Mouse (Mus musculus) adipocyte (in vitro differentiated cells): ENCODE measurements around the gene Selenon.

Experiments
- DNase-seq: peaks from one replicate; pipeline ENCODE4 v3.0.0-alpha.2; 2016; ENCODE audit warnings: low spot score

Selenon gene

DNA sequence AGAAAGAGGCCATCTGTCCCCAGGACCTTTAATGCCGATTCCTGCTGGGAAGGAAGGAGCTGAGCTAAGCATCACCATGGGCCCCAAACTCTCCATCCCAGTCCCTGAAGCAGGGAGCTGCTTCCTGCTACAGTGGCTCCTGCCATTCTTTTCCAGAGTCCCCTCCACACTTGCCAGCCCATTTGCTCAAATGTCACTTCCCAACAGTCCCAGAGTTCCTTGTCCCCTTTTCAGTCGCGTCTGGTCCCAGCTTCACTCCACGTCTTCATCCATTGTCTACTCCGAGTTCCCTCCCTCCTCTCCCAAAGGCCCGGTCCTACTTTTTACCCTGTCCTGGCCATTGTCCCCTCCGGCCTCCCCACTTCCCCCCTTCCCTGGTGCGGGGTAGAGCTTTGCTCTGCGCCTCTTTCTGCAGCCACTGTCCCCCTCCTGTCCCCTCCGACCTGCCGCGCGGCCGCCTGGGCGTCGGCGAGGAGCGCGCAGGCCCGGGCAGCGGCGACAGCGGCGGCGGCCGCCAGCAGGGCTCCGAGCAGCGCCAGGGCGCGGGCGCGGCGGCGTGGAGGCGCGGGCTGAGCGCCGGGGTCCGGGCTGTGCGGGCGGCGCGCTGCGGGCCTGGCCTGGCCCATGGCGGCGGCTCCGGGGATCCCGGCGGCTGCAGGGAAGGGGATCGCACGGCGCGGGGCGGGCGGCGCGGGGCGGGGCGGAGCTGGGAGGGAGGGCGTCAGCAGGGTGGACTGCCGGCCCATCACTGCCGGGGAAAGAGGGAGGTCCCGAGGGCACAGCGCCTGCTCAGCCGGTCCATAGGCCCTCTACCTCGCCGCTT lies at the start of gene Selenon:
TSS of gene Selenon (minus strand) at position 673 of the 823 bp plus-strand sequence.
- DNase-seq = peak; percentile 18

DNA sequence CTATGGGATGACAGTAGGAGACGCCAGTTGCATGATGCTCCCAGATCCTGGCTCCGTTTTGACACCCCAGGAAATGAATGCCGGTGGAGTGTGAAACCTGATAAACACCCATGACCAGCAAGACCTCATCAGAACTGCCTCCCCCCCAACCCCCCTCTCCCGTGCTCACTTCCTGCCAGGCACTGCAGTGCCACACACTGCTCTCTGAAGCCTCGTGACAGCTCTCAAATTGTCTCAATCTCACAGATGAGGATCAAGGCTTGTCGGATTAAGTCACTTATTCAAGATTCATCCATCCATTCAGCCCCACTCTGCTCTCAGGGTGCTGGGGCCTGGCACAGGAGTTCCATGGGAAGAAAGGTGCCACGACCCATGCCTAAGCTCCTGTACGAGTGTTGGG lies 49.4 kb upstream of the Selenon start:
- DNase-seq = no peak

DNA sequence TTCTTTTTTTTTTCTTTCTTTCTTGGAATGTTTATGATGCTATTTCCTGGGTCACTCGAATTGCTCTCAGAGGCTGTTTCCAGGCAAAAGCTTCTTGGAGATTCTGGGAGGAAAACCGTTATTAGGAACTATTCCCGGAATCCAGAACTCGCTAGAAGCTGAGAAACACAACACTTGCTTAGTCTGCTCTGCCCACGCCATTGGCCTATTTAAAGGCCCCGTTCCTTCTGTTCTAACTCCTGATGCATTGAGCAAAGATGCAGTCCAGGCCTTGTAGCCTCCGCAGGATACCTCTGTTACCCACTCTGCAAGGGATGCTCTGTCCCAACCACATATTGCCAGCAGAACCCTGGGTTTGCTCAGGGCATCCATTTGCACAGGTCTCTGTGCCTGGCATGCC lies 48.8 kb upstream of the Selenon start:
- no peak for DNase-seq

DNA sequence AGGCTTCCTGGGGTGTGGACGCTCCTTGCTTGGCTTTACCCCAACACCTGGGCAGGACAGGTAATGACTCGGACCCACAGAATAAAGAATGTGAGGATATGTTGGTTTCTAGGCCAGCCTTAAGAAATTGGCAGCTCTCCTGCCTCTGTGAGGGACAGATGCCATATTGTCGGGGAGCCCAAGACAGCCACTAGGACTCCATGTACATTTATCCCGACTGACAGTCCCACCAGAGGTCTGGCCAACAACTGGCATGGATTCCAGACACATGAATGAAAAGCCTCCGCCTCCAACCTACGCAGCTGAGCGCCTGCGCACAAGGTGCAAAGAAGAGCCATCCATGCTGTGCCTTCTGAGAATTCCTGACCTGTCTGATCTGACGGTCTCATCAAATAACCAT lies 48.1 kb upstream of the Selenon start:
- DNase-seq = no peak

DNA sequence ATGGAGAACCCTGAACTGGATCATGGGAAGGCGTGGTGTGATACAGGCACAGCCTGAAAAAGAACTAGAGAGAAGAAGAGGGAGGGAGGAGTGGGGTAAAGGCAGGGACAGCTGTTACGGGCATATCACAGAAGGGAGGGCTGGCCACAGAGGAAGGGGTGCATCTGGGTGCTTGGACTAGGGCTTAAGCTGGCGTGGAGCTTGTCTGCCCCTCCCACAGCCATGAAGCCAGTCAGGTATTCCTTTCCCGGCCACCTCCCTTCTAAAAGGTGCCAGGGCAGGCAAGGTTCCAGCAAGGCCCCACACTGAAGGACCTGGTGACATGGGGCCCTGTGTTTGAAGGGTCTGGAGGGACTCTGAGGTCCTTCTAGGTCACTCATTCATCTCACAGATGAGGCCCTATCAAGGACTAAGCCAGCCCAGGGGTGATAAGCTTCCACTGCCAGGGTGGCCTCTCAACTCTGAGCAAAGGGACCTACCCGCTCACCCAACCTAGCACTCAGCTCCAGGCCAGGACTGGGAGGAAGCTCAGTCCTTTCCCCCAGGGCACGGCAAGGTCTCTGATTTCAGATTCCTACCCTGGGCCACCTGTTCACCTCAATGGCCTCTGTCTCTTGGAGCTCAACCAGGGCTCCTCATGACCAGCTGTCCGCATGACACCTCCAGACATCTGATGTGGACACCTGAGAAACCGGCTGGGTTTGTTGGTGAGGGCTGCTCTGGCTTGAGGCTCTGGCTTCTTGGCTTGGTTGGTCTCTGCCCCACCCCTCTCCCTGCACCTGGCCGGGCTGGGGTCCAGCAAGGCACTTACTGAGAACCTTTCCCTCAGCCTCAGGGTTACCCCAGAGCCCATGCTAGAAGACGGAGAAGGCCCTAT lies 45.1 kb upstream of the Selenon start:
- no peak for DNase-seq

DNA sequence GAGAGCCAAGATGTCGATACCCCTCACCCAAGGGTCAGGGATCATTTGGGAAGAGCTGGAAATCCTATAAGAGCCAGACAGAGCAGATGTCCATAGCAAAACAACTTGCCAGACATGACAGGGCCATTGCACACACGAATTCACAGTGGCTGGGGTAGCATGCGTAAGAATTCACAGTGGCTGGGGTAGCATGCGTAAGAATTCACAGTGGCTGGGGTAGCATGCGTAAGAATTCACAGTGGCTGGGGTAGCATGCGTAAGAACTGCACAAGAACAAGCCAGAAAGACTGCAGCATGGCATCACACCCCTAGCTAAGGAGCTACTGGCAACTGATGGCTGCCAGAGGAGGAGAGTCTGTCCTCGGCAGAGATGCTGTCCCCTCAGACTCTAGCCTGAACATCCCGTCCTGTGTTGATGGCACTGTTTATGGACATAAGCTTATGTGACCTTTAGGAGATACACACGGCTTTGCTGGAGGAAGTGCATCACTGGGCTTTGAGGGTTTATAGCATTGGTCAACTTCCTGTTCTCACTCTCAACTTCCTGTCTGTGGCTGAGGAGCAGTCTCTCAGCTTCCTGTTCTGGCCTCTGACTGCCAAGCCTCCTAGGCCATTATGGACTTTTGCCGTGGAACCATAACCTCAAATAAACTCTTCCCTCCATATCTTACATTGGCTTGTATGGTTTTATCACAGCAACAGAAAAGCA lies 42.9 kb upstream of the Selenon start:
- no peak for DNase-seq

DNA sequence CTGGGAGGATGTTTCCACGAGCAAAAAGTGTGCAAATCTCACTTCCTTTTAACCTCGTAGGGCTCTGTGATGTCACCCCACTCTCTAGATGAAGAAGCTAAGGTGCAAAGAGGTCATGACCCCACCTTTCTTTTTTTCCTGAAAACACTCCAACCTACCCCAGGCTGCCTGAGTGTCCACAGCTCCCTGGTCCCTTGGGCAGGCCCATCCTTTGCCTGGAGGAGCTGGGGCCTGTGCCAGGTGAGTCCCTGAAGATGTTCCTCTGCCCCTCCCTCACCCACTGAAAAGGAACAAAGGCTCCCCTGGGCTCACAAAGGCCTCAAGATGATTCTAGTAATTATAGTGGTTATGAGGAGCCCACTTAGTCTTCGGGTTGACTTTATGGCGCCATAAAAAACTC lies 40.5 kb upstream of the Selenon start:
- no peak for DNase-seq

DNA sequence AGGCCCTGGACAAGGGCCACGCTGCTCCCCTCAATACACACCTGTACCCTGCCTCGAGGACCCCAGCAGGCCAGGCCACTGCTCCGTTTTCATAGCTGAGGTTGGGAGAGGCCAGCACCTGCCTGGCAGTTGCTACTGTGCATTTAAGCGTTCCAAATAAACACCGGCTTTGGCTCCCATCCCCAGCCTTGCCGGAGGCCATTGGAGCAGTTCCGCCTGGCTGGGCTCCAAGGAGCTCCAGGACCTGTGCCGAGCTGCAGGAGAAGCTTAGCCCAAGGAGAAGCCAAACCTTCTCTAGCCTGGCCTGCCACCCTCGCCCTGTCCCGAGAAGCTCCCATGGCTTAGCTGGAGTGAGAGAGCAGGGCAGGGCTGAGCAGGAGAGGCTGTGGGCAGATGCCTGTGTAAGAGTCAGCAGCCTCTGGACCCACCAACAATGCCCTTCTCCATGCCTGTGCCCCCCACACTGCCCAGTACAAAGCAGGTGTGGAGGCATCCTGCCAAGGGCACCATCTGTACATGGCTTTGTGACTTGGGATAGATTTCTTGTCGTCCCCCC lies 39.6 kb upstream of the Selenon start:
- peak; percentile 82 for DNase-seq

DNA sequence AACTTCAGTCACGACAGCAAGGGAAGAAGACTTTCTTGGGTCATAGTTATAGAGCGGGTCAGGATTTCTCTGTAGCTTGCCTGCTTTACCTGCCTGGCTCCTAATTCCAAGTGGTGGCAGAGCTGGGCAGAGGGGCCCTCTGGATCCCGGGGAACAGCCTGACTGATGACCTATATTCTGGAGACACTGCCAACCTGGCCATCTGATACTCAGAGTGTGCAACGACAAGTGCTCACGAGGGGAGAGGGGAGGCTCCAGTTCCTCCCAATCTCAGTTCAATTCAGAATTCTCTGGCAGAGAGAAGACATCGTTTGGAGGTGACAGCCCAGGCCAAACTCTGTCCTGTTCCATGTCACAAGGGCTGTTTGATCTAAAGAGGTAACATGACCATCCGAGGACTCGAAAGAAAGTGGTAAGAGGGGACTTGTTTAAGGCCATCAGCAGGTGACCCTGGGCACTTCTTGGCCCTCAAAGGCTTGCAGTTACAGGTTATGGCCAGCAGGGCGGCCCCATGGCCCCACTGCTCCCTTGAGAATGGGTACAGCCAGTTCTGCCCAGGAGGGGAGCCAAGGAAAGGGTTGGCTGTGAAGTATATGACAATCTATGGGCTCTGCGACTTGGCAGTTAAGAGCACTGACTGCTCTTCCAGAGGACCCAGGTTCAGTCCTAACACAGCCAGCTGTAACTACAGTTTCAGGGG lies 38.4 kb upstream of the Selenon start:
- DNase-seq = peak; percentile 52

DNA sequence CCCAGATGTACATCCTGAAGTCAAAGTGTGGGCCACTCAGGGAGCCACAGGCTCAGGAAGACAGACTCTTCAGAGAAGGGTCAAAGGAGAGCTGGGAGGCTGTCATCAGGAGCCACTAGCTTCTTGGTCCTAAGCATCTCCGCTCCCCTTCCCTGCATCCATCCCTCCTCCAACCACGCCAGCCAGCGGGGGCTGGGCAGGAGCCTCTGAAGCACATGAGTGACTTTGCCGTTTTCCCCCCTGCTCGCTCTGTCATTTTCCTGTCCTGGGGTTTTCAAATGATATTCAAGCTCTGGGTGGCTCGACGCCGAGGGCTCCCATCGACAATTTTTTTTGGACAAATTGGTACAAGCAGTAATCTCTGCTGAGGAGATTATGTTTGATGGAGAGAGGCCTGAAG lies 37.8 kb upstream of the Selenon start:
- DNase-seq = no peak

DNA sequence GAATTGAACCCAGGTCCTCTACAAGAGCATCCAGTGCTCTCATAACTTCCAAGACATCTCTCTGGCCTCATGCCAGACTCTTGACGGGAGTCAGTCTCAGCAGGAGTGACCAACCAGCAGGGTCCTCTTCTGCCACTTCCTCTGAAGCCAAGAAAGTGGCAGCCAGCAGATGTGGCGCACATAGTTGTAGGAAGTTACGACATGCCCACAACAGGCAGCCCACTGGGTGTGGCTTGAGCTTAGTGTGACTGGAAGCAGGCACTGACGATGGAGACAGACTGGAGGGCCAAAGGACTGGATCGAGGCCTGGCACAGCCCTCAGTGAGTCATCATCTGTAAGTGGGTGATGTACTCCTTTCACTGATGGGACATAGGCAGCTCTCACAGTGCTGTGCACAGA lies 37.0 kb upstream of the Selenon start:
- DNase-seq = peak; percentile 75

DNA sequence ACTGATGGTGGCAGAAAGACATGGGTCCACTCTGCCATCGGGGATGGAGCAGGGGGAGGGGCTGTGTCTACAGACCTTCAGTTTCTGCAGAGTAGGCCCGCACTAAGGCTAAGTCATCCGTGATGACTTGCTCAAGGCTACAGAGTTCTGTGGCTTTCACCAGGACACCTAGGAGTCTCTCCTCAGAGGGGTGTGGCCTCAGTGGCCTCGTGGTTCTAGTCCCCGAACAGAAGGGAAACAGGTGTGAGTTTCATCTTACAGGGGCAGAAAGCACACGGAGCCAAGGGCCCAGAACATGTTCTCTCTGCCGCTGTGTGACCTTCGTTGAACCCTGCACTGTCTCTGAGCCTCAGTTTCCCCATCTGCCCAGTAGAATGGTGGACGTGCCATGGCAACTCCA lies 36.3 kb upstream of the Selenon start:
- DNase-seq = no peak

DNA sequence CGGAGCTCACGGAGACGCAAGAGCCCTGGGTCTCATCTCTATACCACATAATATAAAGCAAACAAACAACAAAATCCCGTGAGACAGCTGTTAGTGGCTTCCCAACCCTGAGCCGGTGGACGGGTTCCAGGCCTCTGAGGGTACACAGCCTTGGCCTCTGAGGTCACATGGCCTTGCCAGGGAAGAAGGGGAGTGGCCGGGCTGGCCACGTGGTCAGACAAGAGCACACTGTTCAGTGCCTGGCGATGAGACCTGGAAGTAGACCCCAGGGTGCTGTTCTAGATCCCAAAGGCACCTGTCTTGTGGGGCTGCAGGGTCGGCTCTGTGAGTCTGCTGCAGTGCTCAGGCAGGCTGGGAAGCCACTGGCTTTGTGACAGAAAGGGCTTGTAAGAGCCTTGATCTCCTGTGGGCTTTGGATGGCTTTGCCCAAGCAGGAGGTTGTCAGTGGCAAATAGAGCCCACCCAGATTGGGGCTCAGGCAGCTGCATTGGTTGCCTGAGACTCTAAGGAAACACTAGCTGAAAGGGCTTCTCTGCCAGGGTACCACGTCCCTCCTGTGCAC lies 35.8 kb upstream of the Selenon start:
- no peak for DNase-seq

DNA sequence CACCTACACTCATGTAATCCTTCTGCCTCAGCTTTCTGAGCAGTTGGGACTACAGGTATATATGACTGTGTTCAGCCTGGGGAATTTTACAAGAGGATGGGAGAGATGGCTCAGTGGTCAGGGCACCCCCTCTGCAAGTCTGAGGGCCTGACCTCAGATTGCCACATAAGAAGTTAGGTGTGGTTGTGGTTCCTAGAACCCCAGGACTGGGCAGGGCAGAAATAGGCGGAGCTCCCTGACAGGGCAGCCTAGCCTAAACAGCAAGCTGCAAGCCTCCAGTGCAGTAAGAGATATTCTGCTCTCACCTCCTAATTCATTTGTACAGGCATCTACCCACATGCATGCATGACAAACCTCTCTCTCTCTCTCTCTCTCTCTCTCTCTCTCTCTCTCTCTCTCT lies 34.7 kb upstream of the Selenon start:
- no peak for DNase-seq

DNA sequence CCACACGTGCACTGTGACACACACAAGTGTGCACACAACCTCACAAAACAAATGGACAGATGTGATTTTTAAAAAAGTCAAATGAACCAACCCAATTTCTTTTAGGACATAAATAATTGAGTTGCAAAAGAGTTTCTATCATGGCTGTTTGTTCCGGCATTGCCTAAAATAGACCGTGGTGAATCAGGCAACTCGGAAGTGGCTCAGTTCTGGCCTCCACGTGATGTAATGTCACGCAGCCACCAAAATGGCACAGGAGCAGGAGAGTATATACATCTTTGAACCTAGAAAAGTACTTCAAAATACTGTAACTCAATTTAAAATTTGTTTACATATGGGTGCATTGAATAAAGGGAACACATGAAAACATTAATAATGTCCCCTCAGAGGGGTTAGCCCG lies 34.2 kb upstream of the Selenon start:
- no peak for DNase-seq

DNA sequence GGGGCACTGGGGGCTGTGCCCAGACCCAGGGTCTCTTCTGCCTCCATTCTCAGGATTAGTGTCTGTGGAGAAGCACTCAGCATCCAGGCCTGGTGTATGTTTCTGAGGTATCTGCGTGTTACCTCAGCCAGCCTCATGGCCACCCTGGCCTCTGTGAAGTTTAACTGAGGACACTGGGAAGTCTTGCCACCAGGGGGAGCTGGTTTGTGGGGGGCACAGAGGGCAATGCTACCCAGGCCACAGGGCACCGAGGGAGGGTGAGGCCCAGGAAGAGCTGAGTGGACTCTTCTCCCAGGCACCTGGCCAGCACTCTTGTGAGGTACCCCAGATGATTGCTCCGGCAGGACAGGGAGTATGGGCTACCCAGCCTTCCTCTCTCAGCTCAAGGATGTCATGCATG lies 31.5 kb upstream of the Selenon start:
- DNase-seq = no peak

DNA sequence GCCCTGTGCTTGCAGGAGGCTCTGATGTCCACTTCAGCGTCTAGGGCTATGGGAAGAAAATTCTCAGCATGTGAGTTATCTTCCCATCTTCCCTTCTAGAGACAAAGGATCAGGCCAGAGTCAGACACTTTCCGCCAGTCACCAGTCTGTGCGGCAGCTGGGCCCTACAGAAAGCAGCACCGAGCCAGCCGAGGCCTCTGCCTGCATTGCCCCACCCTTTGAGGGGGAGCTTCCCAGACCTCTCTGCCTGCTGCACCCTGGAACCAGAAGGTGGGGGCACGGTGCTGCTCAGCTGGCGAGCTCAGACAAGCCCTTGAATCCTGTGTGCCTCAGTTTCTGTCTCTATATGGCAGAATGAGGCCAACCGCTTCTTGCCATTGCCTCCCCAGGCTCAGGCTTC lies 29.4 kb upstream of the Selenon start:
- DNase-seq = no peak

DNA sequence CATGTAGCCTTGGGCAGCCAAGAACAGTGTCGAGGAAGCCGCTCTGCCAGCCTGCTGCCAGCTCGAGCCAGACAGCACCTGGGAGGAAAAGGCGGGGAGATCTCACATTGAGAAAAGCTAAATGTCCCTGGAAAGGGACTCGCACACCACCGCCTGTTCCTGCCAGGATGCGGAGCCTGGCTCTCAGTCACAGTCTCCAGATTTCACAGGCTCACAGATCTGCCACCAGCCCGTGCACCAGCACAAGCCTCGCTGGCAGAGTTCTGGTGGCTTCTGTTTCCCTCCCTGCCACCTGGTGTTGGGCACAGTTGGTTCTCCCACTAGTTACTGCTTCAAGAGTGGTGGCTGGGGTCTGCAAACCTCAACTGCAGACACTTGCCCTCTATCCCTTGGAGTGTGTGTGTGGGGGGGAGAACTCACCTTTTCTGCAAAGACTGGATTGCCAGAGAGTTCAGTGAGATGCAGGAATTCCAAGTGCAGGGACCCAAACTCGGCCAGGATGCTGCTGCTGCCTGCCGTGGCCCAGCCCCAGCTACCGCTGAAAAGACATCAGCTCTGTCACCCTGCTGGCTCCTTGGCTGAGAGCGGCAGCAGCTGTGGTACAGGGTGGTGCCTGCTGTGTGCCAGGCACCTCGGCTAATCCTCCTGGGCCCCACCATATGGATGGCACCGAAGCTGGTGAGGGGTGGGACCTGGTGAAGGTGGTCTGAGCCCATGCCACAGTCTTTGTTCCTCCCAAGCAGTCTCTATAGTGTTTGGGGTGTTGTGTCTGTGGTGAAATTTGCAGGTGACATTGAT lies 28.6 kb upstream of the Selenon start:
- DNase-seq = no peak

DNA sequence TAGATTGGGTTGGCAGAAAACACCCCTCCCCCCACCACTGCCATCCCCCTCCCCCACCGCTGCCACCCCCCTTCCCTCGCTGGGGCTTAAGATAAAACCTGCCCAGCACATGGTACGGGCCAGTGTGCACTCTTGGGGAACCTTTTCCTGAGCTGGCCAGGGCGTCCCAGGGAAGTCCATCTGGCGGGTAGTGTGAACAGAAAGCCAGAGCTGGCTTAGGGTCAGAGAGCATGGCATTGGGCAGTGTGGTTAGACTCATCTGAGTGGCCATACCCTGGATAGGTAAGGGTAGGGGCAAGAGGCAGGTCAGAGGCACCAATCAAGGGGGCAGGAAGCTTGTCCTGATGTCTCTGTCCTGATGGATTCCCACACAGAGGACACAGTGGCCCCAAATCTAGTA lies 27.7 kb upstream of the Selenon start:
- DNase-seq = no peak

DNA sequence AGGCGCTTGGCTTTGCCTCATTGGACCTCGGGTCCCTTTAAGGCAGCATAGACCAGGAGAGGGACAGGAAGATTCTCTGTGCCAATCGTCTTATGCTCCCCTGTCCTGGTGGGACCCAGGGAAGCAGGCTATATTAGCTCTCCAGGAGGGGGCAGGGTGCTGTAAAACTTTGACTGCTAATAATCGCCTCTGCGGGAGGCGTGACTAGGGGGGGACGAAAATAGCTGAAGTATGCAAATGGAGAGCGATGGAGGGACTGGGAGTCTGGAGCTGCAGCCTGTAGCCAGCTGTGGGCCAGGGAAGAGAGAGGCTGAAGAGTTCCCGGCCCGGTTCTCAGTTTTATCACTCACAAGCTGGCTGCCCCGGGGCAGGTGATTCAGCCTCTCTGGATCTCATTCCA lies 27.2 kb upstream of the Selenon start:
- DNase-seq = no peak

DNA sequence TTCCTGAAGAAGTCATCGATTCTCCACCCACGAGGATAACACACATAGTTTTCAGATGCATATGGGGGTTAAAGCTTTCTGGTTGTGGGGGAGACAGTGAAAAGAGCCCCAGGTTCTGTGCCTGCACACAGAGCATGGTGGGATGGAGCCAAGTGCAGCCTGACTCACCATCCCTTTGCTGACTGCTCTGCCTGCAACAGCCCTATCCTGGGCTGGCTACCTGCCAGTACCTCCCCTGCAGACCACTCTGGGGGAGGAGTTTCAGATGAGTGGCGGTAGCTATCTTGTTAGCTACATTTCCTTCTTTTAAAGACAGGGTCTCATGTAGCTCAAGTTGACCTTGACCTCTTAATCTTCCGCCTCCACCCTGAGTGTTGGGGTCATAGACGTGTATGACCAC lies 26.4 kb upstream of the Selenon start:
- DNase-seq = no peak
